Mouse (Mus musculus): Measurements from ENCODE around the gene Aldh4a1. TPM values are rescaled to one million over a fixed set of nuclear protein-coding genes. Genes with fewer than 3 reads are reported as not detected.

Gene Aldh4a1
- total RNA-seq (2023), result 20.8 TPM

DNA sequence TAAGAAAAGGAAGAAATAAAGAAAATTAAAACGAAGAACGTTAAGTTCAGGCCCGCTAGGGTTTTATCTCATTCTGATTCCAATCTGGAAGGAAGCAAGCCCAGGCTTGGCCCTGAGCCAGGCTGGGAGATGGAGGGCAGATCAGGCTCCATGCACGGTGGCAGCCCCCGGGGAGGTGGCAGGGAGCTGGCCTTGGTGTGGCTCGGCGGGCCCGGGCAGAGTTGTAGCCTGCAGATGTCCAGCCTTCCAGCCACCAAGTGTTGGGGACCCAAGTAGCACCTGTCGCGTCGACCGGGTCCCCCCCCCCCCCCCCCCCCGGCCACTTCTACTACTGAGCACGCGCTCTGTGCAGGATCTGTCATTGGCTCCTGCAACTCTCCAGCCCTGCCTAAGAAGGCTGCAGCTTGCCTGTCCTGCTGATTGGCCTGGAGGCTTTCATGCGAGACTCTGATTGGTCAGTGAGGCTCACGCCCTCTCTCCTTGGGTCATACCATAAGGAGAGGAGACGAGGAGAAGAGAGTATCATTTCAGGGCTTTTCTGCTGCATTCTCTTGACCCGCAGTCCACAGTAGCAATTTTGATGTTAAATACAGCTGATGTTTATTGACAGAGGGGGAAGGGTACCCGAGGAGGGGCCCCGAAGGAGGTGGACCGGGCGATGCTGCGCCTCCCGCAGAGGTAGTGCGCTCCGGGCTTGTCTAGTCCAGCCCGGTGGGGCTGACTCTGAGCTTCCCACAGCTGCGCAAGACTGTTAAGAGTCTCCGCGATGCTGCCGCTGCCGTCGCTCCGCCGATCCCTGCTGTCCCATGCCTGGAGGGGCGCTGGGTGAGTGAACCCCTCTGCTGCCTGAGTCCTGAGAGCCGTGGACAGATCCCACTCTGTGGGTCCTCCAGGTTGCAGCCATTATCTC is at the start of gene Aldh4a1:
Gene Aldh4a1 (plus strand): TSS at position 494 of the 910 bp plus-strand sequence.

DNA sequence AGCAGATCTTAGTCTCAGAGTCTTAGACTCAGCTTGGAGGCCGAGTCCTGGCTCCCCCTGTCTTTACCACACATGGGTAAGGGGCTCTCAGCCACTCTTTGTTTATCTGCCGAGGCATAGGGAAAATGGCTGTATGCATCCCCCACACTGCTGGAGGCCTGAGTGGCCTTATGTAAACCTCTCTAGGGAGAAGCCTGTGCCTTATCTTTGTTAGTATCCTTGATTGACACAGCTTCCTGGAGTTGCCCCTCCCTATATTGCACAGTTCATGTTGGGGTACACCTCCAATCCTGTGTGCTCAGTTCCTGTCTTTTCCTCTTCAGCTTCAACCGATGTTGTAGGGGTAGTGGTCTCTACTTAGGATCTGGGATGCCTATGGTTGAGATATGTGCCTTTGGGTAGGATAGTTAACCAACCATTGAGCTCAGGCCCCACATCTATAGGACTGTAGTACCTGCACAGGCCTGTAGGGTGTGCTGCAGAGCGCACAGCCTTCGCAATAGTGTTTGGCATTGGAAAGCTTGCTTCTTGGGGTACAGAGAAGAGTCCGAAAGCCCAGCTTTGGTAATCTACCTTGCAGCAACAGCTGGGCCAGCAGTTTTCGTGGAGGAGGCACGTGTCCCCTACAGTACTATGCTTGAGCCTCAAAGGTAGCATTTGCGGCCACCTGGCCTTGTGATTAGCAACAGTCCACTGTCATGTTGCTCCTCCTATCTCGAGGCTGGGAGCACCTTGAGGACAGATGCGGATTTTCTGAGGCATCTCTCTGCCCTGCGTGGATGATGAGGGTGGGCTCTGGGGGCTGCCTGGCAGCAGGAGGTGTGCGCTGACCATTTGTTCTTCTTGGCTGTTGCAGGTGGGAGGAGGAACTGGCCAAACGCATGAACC is 20.1 kb upstream of the Aldh4a1 start, which contains the start of gene Gm21969:
Gene Gm21969 (plus strand): TSS at position 830 of the 888 bp plus-strand sequence.

DNA sequence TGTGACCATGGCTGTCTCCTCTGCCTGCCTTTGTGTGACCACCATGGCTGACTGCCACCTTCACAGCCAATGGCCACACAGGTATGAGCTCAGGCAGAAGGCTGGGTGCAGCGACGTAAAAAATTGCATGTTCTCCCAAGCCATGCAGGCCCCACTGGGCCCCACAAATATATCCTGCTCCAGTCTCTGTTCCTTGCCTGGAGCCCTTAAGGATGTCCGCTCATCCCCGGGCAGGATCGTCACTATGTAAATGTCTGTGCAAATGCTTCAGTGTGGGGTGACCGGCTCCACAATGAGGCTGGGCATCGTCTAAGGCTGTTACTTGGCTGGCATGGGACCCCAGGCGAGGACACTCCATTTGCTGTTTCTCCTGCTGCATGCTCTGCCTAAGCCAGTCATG is 30.6 kb downstream of the Aldh4a1 start, which contains the start of gene Tas1r2:
Gene Tas1r2 (plus strand): TSS at position 301 of the 400 bp plus-strand sequence.

Other genes with a start within 250 kb of the Aldh4a1 start
- gene Iffo2, start 92.3 kb upstream of the Aldh4a1 start, total RNA-seq (2023), result 12.2 TPM
- gene Gm21969, start 19.7 kb upstream of the Aldh4a1 start, total RNA-seq (2023), result 0.24 TPM
- not detected for gene Tas1r2, start 30.7 kb downstream of the Aldh4a1 start, total RNA-seq (2023)
- not detected for gene Pax7, start 210.7 kb downstream of the Aldh4a1 start, total RNA-seq (2023)